Mouse (Mus musculus): Measurements from ENCODE around the gene Hcn3. TPM values are rescaled to one million over a fixed set of nuclear protein-coding genes. Genes with fewer than 3 reads are reported as not detected.

Gene Hcn3
- polyA plus RNA-seq, 1 experiment from 2014 or later, result 0.61 TPM

GRCm38 (mm10) chr3:89131816-89132215 is 28.2 kb downstream of the Hcn3 start:
- Histone ChIP-seq H3K4me2 (peak overlapping the region; percentile 66), H3K9me3 (ENCODE audit: low read depth, low read length) (no peaks in the 10 kb centered on the region), H3K4me3 (ENCODE audit: low read depth, low read length) (peak overlapping the region; percentile 21), H3K27me3 (ENCODE audit: insufficient read depth, low read length) (no peaks in the 10 kb centered on the region), H3K9ac (no peak overlapping the region), H3K36me3 (ENCODE audit: insufficient read depth) (no peaks in the 10 kb centered on the region), H3K4me1 (ENCODE audit: insufficient read depth) (no peaks in the 10 kb centered on the region; the same call in 1 of the 2 replicates), H3K27ac (ENCODE audit: low read depth) (no peak overlapping the region)
- no peak for DNase-seq
- ATAC-seq (ENCODE audit: insufficient read depth), result no peak
- 37% methylated on average over 4 of the region's 4 CpGs for WGBS
- no peak for TF ChIP-seq CTCF (IDR thresholded peaks at IDR 0.05; ENCODE audit: low read depth)

GRCm38 (mm10) chr3:89129908-89130307 is 30.1 kb downstream of the Hcn3 start:
- ATAC-seq (ENCODE audit: insufficient read depth) (no peak), DNase-seq (no peak)
- Histone ChIP-seq H3K9me3 (ENCODE audit: low read depth, low read length) (no peaks in the 10 kb centered on the region), H3K27me3 (ENCODE audit: insufficient read depth, low read length) (no peaks in the 10 kb centered on the region), H3K4me2 (no peak overlapping the region), H3K4me3 (ENCODE audit: low read depth, low read length) (no peak overlapping the region), H3K9ac (no peak overlapping the region), H3K36me3 (ENCODE audit: insufficient read depth) (no peaks in the 10 kb centered on the region), H3K27ac (ENCODE audit: low read depth) (no peak overlapping the region), H3K4me1 (ENCODE audit: insufficient read depth) (no peaks in the 10 kb centered on the region; the same call in 1 of the 2 replicates)
- no peak for TF ChIP-seq CTCF (IDR thresholded peaks at IDR 0.05; ENCODE audit: low read depth)
- WGBS, result 74% methylated on average over 3 of the region's 3 CpGs

- Histone ChIP-seq H3K27me3 (ENCODE audit: insufficient read depth, low read length) (no peaks in the 10 kb centered on the region), H3K27ac (ENCODE audit: low read depth) (no peak overlapping the region), H3K9me3 (ENCODE audit: low read depth, low read length) (no peaks in the 10 kb centered on the region), H3K36me3 (ENCODE audit: insufficient read depth) (no peaks in the 10 kb centered on the region), H3K4me2 (no peak overlapping the region), H3K4me3 (ENCODE audit: low read depth, low read length) (no peak overlapping the region), H3K4me1 (ENCODE audit: insufficient read depth) (no peaks in the 10 kb centered on the region), H3K9ac (no peak overlapping the region)
- no peak for ATAC-seq (ENCODE audit: insufficient read depth)
- no peak for DNase-seq
- 93% methylated on average over 3 of the region's 3 CpGs for whole genome bisulfite sequencing
- no peak for TF ChIP-seq CTCF (IDR thresholded peaks at IDR 0.05; ENCODE audit: low read depth)
These were observed 34.0 kb downstream of the Hcn3 start for GRCm38 (mm10) chr3:89125981-89126380.

- Histone ChIP-seq H3K4me2 (no peak overlapping the region), H3K9me3 (ENCODE audit: low read depth, low read length) (no peaks in the 10 kb centered on the region), H3K27me3 (ENCODE audit: insufficient read depth, low read length) (no peaks in the 10 kb centered on the region), H3K9ac (no peak overlapping the region), H3K36me3 (ENCODE audit: insufficient read depth) (no peaks in the 10 kb centered on the region), H3K4me1 (ENCODE audit: insufficient read depth) (no peaks in the 10 kb centered on the region), H3K27ac (ENCODE audit: low read depth) (no peak overlapping the region), H3K4me3 (ENCODE audit: low read depth, low read length) (no peak overlapping the region)
- 58% methylated on average over 3 of the region's 3 CpGs for WGBS
- TF ChIP-seq CTCF (IDR thresholded peaks at IDR 0.05; ENCODE audit: low read depth), result no peak
- peak; percentile 64 for DNase-seq
- ATAC-seq (ENCODE audit: insufficient read depth), result no peak
These were observed 35.8 kb downstream of the Hcn3 start for GRCm38 (mm10) chr3:89124241-89124640.

- no peak overlapping the region for H3K9ac ChIP-seq
- no peaks in the 10 kb centered on the region for H3K4me1 ChIP-seq (ENCODE audit: insufficient read depth)
- no peak overlapping the region for H3K27ac ChIP-seq (ENCODE audit: low read depth)
- H3K4me3 ChIP-seq (ENCODE audit: low read depth, low read length), result no peak overlapping the region
- H3K9me3 ChIP-seq (ENCODE audit: low read depth, low read length), result no peaks in the 10 kb centered on the region
- no peaks in the 10 kb centered on the region for H3K36me3 ChIP-seq (ENCODE audit: insufficient read depth)
- 76% methylated on average over 2 of the region's 2 CpGs for WGBS
- DNase-seq (no peak), ATAC-seq (ENCODE audit: insufficient read depth) (no peak)
- TF ChIP-seq CTCF (IDR thresholded peaks at IDR 0.05; ENCODE audit: low read depth), result no peak
- H3K4me2 ChIP-seq, result no peak overlapping the region
- no peaks in the 10 kb centered on the region for H3K27me3 ChIP-seq (ENCODE audit: insufficient read depth, low read length)
These were observed 36.7 kb downstream of the Hcn3 start for GRCm38 (mm10) chr3:89123313-89123712.

- DNase-seq (peak; percentile 51), ATAC-seq (ENCODE audit: insufficient read depth) (no peak)
- H3K27ac ChIP-seq (ENCODE audit: low read depth), result no peak overlapping the region
- WGBS, result 5% methylated on average over 2 of the region's 2 CpGs
- H3K4me1 ChIP-seq (ENCODE audit: insufficient read depth), result no peaks in the 10 kb centered on the region
- no peaks in the 10 kb centered on the region for H3K9me3 ChIP-seq (ENCODE audit: low read depth, low read length)
- no peaks in the 10 kb centered on the region for H3K36me3 ChIP-seq (ENCODE audit: insufficient read depth)
- no peak overlapping the region for H3K4me2 ChIP-seq
- TF ChIP-seq CTCF (IDR thresholded peaks at IDR 0.05; ENCODE audit: low read depth), result peak; percentile 54
- H3K9ac ChIP-seq, result no peak overlapping the region
- H3K4me3 ChIP-seq (ENCODE audit: low read depth, low read length), result no peak overlapping the region
- H3K27me3 ChIP-seq (ENCODE audit: insufficient read depth, low read length), result no peaks in the 10 kb centered on the region
These were observed 44.5 kb downstream of the Hcn3 start for GRCm38 (mm10) chr3:89115522-89115921.

- no peaks in the 10 kb centered on the region for H3K9me3 ChIP-seq (ENCODE audit: low read depth, low read length)
- ATAC-seq (ENCODE audit: insufficient read depth) (no peak), DNase-seq (no peak)
- no peak overlapping the region for H3K4me3 ChIP-seq (ENCODE audit: low read depth, low read length)
- no peak for TF ChIP-seq CTCF (IDR thresholded peaks at IDR 0.05; ENCODE audit: low read depth)
- no peaks in the 10 kb centered on the region for H3K27me3 ChIP-seq (ENCODE audit: insufficient read depth, low read length)
- H3K27ac ChIP-seq (ENCODE audit: low read depth), result no peak overlapping the region
- H3K9ac ChIP-seq, result no peak overlapping the region
- no peaks in the 10 kb centered on the region for H3K36me3 ChIP-seq (ENCODE audit: insufficient read depth)
- no peak overlapping the region for H3K4me2 ChIP-seq
- H3K4me1 ChIP-seq (ENCODE audit: insufficient read depth), result no peaks in the 10 kb centered on the region
- WGBS, result 69% methylated on average over 4 of the region's 4 CpGs
These were observed 46.9 kb downstream of the Hcn3 start for GRCm38 (mm10) chr3:89113058-89113457.

GRCm38 (mm10) chr3:89108146-89108545 is 51.9 kb downstream of the Hcn3 start:
- TF ChIP-seq CTCF (IDR thresholded peaks at IDR 0.05; ENCODE audit: low read depth), result no peak
- 42% methylated on average over 1 of the region's 1 CpGs for WGBS
- Histone ChIP-seq H3K9me3 (ENCODE audit: low read depth, low read length) (no peaks in the 10 kb centered on the region), H3K27me3 (ENCODE audit: insufficient read depth, low read length) (no peaks in the 10 kb centered on the region), H3K27ac (ENCODE audit: low read depth) (no peak overlapping the region), H3K36me3 (ENCODE audit: insufficient read depth) (no peaks in the 10 kb centered on the region), H3K9ac (no peak overlapping the region), H3K4me1 (ENCODE audit: insufficient read depth) (no peaks in the 10 kb centered on the region), H3K4me3 (ENCODE audit: low read depth, low read length) (no peak overlapping the region), H3K4me2 (no peak overlapping the region)
- ATAC-seq (ENCODE audit: insufficient read depth) (no peak), DNase-seq (no peak)

Data from lung, embryonic 14.5 days (tissue).